Mouse (Mus musculus) spleen, postnatal 14 days (tissue): ENCODE data around the gene Nuak2.
A peak's percentile ranks its signal among the peaks of the same experiment; 100 is the strongest.

ENCODE experiments used
- DNase-seq, 2 experiments: peaks; one replicate each; pipeline ENCODE4 v3.0.0; 2021 to 2022; ENCODE audit warnings: low spot score in 2 of 2

Gene Nuak2

DNA sequence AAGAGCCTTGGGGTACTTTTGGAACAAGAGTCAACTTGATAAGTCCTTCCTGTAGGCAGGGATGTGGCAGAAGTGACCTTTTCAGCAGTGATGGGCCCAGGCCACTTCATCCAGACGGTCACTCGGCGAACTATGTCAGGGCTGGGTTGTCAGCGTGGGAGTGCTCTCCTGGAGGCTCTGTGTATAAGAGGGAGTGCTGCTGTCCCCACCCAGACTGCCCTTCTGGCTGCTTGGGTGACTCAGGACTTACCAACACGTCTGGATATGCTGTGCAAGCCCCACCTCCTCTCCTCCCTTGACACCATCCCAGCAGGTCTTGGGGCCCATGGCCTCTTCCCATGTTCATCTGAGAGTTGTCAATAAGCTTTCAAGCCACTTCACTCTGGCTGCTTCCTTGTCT lies 37.5 kb downstream of the Nuak2 start:
- DNase-seq, result no peak

DNA sequence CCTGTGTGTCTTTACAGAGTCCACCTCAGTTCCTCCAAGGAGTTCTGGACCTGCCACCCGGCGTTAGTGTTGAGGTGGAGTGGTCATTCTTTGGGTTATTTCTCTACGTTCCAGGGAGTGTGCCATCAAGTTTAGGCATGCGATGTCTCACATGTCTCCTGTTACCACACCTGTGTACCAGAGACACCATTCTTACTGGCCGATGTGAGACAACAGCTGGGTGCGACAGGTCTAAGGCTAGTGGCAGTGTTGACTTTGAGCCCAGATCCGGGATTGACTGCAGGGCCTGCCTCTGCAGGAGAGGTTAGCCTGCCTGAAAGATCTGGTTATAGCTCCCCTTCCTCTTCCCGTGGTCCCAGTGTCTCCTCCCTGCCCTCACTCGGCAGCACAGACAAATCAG lies 38.3 kb downstream of the Nuak2 start:
- DNase-seq, result no peak

DNA sequence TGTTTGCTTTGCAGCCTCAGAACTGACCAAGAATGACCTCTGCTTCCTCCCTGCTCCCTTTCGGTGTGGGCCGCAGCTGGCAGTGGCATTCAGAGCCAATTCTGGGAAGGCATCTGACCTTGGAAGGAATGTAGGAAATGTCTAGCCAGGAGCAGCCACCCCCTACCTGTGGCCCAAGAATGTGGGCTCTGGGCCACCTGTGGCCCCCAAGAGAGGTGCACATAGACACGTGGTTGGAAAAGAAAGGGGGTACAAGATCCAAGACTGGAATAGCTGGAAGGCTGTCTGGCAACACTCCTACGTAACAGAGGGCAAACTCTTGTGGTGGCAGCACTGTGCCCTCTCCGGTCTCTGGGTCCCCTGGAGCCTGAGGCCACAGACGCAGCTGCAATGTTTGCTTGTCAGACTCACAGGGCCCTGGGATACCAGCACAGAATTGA lies 39.3 kb downstream of the Nuak2 start:
- DNase-seq, result no peak

DNA sequence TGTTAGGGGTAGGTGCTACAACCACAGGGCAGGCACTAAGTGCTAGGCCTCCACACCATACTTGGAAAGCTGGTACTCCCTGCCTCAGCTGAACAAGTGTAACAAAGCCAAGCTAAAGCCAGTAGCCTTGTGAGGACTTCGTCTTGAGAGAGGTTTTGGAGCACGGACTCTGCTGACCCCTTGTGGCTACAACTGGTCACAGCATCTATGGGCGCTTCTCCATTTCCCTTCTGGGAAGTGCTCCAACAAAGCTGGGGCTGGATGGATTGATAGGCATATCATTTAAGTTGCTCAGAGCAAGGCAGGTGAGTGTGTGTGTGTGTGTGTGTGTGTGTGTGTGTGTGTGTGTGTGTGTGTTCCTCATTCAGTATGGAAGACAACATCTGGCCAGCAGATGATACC lies 39.9 kb downstream of the Nuak2 start:
- peak; percentile 72 to 81 for DNase-seq

DNA sequence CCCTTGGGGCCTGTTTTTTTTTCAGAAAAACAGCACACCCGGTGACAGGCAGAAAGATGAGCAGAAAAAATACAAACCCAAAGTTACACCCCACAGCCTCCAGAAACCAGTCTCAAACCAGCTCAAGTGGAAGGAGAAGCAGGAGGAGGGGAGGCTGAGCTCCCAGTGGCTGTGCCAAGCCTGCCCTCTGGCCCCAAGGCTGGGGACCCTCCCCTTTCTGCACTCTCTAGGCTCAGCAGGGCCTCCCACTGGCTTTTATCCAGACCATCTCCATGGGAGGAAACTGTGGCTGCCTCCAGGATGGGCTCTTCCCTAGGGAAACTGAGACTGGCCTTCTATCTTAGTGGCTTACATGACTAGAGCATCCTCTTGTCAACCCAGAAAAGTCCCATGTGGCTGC lies 40.9 kb downstream of the Nuak2 start:
- DNase-seq, result no peak

DNA sequence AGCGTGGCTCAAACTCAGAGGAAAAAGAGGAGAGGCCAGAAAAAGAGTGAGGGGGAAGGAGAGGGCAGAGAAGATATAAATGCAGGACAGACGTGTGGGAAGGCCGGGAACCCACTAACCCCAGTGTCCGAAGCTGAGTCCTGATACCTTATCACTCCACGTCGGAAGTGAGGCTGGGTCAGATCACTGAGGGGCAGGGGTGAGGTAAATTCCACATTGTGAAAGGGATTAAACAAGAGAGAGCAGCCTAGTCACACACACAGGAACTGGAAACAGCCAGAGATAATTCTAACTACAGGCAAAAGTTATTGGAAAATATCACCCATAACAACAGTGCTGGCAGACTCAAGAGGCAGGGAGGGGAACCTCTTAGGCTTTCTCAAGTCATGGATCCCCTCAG lies 46.0 kb downstream of the Nuak2 start:
- no peak for DNase-seq

DNA sequence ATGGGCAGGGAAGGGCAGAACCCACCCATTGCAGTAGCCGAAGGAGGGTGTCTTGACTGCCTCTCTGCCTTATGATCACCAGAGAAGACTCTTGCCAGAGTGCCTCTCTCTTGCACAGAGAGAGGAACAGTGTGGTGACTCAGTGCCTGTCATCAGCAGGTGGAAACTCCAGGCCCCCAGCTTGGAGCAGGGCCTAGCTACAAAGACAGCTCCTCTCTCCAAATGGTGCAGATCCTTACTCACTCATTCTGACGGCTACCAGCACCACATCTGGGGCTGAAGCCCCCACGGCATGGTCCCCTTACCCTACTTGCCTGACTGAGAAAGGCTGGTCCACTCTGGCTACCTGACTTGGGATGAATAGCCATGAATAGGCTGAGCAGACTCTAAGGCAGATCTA lies 48.5 kb downstream of the Nuak2 start:
- DNase-seq, result no peak

DNA sequence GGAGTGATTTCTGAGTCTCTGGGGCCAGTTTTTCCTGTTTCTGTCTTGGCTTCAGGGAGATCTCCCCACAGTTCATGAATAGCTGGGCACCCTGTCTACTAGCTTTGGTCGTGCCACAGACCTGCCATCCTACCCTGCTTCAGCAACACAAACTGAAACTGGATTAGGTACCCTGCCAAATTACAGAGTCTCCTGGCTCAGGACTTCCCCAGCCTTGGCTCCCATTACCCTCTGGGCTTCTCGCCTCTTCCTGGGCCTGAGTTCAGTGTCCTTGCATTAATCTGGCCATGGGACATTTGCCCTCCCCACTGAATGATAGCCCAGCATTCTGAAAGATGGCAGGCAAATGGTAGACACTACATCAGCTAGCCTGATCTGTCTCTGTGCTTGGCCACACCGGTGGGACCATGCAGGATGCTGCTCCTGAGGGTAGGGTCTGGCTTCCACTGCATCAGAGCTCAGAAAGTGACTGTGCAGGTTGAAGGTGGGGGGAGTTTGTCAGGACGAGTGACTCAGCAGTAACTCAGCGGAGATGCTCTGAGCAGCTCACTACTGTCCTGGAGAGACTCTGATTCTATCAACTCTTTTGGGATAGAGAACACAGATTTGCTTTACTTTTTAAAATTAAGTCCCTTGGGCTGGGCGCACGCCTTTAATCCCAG lies 49.1 kb downstream of the Nuak2 start:
- DNase-seq, result no peak

DNA sequence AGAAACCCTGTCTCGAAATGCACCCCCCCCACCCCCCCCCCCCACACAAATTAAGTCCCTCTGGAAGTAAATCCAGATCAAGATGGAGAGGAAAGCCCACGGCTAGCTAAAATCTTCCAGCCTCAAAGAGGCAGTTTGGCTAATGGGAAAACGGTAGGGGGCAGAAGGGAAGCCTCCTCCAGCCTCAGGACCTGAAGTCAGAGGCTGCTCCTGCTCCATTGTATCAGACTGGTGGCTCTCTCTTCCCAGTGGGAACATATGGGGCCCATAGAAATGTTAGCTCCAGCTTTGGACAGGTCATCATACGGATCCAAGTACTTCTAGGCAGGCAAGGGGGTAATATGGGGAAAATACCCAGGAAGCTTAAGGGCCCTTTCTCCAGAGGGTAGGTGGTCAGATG lies 49.7 kb downstream of the Nuak2 start:
- DNase-seq, result no peak

DNA sequence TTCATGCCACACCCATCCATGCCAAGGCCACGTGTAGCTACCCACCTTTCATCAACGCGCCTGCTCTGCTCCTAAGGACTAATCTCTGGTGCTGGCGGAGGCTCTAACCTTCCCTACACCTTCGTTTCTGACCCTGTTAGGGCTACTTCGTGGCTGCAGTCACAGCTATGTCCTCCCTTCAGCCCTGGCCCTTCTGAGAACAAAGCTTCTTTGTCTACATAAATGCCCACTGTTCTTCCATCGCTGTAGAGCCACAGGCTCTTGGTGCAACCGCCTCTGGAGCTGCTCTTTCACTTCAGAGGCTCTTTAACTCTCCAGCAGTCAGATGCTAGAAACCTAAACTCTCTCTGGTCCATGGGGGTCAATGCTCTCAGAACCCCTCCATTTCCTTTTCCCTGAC lies 50.3 kb downstream of the Nuak2 start:
- DNase-seq, result no peak

DNA sequence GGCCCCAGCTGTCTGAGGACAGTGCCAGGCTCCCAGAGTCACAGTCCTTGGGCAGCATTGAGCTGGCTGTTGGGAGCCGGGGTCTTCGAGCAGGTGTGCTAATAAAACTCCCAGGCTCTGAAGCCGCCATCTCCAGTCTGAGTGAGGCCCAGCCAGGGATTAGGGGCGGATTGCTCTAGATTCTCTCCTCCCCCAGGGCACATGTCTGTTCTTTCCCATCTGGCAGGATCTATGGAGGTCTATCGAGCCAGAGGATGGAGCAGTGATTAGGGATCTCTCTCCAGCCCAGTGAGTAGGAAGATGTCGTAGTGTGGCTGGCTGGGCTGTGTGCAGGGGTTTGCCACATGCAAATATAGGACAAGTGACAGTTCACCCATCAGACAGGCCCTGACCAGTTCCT lies 51.0 kb downstream of the Nuak2 start:
- no peak for DNase-seq

DNA sequence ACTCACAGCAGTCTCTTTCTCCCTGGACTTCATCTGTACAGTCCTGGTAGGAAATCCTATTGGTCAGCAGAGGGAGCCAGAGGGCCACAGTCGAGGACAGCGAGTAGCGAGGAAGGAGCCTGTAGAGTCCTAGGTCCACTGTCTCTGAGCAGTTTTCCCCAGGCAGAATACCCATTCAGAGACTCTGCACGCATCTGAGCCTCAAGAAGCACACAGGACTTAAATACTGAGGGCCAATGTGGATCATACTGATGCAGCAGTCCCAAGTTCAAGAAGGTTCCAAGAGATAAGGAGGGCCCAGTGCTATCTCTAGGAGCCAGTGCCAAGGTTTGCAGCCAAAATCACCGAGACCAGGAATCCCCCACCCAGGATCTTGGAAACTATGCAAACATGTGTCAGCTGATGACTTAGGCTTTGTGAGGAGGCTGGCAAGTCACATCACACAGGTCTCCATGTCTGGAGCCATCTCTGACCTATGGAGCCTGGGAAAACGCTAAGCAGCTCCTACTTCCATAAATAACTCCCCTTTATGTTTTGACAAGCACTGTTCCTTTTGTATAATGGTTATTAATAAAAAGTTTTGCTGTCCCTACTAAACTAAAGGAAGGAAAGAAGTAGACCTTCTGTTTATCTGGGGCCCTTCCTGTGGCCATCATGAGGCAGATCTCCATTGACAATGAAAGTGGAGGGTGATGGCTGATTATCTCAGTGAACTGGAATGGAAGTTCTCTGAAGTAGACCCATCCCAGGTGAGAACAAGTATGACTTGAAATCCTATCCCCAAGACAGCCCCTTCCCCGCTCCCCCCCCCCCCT lies 52.0 kb downstream of the Nuak2 start:
- DNase-seq, result peak; percentile 65 to 86

DNA sequence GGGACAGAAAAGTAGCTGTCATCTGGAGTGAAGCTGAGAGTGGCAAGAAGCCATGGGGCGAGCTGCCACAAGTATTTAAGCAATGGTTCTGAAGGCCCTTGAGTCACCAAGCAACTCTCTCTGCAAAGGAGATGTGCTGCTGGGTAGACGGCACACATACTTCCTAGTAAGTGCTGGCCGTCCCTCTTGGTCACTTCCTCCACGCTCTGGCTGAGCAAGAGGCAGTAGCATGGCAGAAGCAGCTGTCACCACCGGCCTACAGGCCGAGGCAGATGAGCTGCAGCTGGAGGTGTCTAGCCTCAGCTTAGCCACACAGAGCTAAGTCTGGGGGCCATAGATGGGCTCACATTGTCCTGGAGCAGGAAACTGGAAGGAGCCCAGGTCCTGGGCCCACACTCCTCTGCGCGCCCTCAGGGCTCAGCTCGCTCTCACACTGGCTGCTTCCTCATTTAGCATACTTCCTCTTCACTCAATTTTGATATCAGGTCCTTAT lies 54.8 kb downstream of the Nuak2 start:
- no peak for DNase-seq

DNA sequence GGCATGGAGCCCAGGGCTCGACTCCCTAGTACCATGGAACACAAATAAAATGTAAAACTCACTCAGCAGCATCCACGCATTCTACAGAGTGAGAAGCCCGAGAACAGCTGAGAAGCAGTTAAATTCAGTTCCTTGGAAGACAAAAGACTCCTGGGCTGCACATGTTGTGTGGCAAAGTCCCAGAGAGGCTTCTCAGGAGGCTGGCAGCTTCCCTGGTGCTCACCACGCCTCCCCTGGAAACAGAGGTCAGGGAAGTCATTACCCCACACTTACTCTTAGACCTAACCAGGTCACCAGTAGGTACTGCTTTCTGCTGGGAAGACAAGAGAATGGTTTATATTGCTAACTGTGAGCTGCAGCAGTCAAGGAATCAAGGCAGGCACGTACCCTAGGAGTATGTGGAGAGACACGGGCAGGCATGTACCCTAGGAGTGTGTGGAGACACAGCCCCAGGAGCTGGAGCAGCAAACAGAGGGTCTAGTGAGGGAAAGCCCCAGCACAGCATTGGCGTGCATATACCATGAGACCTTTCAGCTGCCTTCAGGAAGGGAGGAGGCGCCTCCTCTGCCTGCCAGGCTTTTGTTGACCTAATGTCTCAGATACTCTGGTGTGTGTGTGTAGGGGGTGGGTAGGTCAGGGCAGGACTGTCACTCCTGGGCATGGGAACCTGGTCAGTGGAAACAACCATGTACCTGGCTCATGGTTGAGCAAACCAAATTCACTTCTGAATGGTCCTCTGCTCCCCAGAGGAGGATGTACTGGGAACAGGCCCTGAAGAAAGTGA lies 55.6 kb downstream of the Nuak2 start:
- DNase-seq, result no peak

DNA sequence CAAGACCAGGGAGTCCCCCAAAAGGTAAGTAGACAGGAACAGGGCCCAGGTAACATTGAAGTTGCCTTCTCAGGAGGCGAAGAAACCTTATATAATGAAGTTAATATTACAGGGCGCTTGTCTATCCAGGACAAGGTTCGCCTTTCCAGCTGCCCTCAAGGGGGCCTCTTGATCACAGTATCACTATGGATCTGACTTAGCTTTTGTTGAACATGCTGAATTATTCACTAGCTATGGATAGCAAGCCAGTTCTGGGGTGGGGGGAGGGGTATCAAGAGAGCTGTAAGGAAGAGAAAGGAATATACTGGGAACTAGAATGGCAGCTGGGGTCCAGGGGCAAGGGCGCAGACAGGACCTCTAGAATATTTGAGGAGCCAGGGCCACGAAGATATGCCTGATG lies 56.4 kb downstream of the Nuak2 start:
- DNase-seq, result no peak

DNA sequence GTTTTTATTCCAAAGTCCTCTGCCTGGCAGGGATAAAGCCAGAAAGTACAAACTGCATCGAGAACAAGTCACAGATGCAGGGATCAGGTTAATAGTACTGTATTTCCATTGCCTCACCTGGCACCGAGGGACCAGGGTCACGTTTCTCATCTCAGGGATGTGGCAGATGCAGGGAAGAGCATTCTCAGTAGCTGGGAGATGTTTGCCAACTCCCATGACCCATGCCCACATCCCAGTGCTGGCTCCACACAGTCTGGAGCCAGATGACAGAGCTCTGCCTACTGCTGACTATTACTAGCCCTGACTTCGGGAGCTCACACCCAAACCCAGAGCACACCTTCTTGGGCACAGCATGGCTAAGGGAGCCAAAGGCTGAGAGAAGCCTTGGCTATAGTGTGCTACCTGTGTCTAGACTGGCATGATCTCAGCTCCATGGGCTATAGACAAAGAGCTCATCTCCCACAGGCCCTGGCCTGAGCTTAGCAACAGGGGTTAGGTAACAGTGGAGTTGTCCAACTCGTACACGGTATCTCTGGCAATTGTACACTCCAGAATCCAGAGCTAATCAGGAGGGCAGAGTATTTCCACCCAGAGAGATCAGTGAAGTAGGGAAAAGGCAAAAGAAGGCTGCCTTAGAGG lies 57.1 kb downstream of the Nuak2 start:
- DNase-seq, result no peak

DNA sequence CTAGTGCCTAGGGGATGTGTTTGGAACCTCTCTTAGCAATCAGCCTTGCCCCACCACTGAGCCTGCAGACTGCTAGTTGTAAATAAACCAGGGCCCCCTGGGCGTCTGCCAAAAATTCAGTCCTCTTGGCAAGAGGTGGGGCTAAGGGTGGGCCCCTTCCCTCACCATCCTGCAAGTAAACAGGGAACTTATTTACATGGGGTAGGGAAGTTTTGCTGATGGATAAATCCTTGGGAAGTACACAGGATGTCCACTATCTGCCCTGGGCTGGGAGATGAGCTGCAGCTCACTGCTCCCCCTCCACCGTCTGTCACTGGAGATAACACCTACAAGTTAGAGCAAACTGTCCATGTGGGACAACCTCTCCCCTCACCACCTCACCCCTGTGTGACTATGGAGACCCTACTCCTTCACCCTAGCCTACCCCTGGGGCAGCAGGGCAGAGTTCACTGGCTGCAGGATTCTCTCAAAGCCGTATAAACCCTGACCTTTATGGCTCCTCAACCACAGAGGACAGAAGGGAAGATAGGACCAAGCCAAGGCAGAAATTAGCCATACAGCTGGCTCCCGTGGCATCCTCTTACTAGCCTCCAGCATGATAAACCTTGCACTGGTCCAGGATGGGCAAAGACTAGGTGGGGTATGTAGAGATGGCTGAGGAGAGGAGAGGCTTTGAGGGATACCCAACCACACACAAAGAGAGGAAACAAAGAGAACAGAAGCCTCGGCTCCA lies 58.4 kb downstream of the Nuak2 start:
- DNase-seq, result peak; percentile 57 to 65

DNA sequence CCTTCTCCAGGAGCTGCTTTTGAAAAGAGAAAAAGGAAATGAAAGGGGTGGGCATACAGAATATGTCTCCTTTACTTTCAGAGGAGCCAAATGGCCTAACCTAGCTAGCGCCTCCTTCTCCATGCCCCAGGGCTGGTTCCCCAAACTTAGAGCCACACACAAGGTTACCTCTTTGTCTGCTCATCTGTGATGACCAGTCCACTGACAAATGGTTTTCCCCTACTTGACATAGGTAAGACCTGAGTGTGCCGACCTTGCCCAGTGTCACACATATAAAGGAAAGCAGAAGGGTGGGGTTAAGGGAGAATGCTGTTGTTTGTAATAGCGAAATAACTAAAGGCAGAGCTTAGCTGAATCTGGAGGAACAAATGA lies 58.9 kb downstream of the Nuak2 start:
- DNase-seq, result no peak

DNA sequence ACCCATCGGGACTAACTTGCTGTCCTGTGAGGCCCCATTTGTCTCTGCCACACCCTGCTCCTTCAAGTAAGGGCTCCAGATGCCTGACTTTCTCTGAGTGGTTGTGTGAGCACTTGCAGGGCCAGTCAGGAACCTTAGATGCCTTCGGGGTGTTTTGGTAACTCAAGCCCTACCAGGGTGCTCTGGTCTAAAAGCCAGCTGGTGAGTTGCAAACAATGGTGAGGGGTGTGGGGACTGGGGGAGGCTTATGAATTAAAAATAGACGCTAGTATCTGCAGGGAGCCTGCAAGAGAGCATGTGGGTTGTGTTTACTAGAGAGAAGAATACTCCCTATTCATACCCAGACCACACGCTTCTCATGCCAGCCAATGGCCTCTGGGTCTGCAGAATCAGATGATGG lies 59.3 kb downstream of the Nuak2 start:
- DNase-seq, result no peak

DNA sequence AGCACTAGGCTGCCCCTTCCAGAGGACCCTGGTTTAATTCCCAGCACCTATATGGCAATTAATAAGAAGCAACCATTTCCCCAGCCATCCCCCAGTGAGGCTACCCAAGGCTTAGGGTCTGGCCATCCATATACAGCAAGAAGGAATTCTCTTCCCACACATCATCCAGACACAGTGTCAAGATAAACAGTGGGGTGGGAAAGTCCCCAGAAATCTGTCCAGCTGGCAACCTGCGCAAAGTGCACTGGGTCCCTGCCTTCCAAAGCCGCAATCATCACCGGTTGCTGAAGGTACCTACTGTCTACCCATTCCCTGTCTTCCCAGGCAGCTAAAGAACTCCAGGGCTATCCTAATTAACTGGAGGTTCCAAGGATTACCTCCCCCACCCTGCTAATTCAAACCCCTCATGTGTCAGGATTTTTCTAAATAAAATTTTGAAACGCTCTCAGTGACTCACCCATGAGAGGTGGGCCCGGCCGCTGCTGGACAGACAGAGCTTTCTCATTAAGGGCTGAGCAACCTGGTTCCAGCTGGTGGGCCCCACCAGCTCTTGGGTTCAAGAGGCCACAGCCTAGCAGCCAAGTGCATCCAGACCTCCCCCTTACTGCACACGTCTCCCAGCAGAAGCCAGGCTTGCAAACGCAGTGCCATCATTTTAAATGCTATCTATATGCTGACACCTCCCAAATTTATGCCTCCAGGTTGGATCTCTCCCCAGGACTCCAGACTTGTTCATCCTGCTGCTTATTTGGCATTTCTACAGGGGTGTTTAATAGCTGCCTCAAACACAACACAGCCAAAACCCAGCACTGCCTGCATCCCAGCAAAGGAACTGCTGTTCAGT lies 60.5 kb downstream of the Nuak2 start:
- no peak for DNase-seq

DNA sequence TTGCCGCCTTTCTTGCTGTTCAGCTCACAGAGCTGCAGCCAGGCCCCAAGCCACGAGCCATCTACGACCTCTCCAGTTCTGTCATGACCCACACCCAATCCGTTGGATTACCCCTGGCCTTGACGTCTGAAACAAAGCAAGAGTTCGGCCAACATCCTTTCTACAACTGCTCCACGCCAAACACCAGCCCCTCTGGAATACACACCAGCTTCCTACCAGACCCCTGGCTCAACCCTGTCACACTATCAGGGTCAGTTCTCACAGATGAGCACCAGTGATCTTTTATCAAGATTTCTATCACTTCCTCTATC lies 61.1 kb downstream of the Nuak2 start:
- DNase-seq, result no peak
